Mouse (Mus musculus) heart, embryonic 14.5 days (tissue): Measurements from ENCODE around the gene Agfg2. TPM values are rescaled to one million over a fixed set of nuclear protein-coding genes. Genes with fewer than 3 reads are reported as not detected.
A peak's percentile ranks its signal among the peaks of the same experiment; 100 is the strongest.

ENCODE experiments used
- ATAC-seq: fragments of 200-750 bp; cut with Nextera tagmentation; 2 replicates; pipeline ENCODE4 v1.8.0; 2017; ENCODE audit warnings: low read depth, moderate TSS enrichment; ENCODE audit not compliant: insufficient number of reproducible peaks, insufficient read depth, low FRiP score
- H3K27ac ChIP-seq, 2 experiments: fragments of 200-500 bp in 1 of 2; fragments of 300-500 bp in 1 of 2; sonication (generic) in 1 of 2; replicated peaks in 1 of 2; 2 replicates each; pipeline ENCODE4 v1.5.1; 2012 to 2014; ENCODE audit warnings: low read depth in 2 of 2, low read length in 2 of 2, control low read depth in 1 of 2, mild to moderate bottlenecking in 1 of 2, mixed read lengths in 1 of 2; ENCODE audit not compliant: control insufficient read depth in 1 of 2, insufficient read depth in 1 of 2
- H3K27me3 ChIP-seq: fragments of 300-500 bp; sonication (generic); 2 replicates; pipeline ENCODE4 v1.6.1; 2014; ENCODE audit warnings: mild to moderate bottlenecking, low read length, control low read depth; ENCODE audit not compliant: control insufficient read depth, insufficient read depth
- H3K36me3 ChIP-seq: fragments of 300-500 bp; sonication (generic); 2 replicates; pipeline ENCODE4 v1.6.1; 2014; ENCODE audit warnings: mild to moderate bottlenecking, control low read depth, low read length, mixed read lengths; ENCODE audit not compliant: control insufficient read depth, insufficient read depth
- H3K4me1 ChIP-seq, 2 experiments: fragments of 200-500 bp in 1 of 2; fragments of 300-500 bp in 1 of 2; sonication (generic) in 1 of 2; 2 replicates each; pipeline ENCODE4 v1.6.1; 2012 to 2014; ENCODE audit warnings: low read length in 2 of 2, control low read depth in 1 of 2, mixed read lengths in 1 of 2; ENCODE audit not compliant: control insufficient read depth in 2 of 2, insufficient read depth in 2 of 2
- H3K4me2 ChIP-seq: fragments of 300-500 bp; sonication (generic); 2 replicates; pipeline ENCODE4 v1.6.1; 2014; ENCODE audit warnings: mild to moderate bottlenecking, low read length
- H3K4me3 ChIP-seq, 2 experiments: fragments of 200-500 bp in 1 of 2; fragments of 300-500 bp in 1 of 2; sonication (generic) in 1 of 2; 2 replicates each; pipeline ENCODE4 v1.5.1; 2012 to 2014; ENCODE audit warnings: low read length in 2 of 2, mild to moderate bottlenecking in 2 of 2, control low read depth in 1 of 2, low read depth in 1 of 2, moderate library complexity in 1 of 2; ENCODE audit not compliant: control insufficient read depth in 1 of 2, insufficient read depth in 1 of 2
- H3K9ac ChIP-seq: fragments of 300-500 bp; sonication (generic); 2 replicates; pipeline ENCODE4 v1.6.1; 2014; ENCODE audit warnings: mild to moderate bottlenecking, low read length
- H3K9me3 ChIP-seq: fragments of 300-500 bp; sonication (generic); 2 replicates; pipeline ENCODE4 v1.6.1; 2016; ENCODE audit warnings: low read length, control low read depth; ENCODE audit not compliant: control insufficient read depth
- WGBS: fragments of 180-500 bp; shearing (Covaris S2); extraction: QIAGEN DNeasy Blood & Tissue Kit; methylation state at CpG from one replicate; pipeline ENCODE4 v1.1.7; 2014; 5-methylcytosine and 5-hydroxymethylcytosine counted together
- polyA plus RNA-seq: library from polyadenylated mRNA; unstranded; fragments of >200 nt; fragmentation: Nextera tagmentation; extraction: Ambion mirVana; gene quantifications from 2 replicates; pipeline ENCODE4 v1.2.1, GENCODE M21; 2014

Gene Agfg2
- polyA plus RNA-seq, 1 experiment from 2014 or later = 10.7 TPM

DNA sequence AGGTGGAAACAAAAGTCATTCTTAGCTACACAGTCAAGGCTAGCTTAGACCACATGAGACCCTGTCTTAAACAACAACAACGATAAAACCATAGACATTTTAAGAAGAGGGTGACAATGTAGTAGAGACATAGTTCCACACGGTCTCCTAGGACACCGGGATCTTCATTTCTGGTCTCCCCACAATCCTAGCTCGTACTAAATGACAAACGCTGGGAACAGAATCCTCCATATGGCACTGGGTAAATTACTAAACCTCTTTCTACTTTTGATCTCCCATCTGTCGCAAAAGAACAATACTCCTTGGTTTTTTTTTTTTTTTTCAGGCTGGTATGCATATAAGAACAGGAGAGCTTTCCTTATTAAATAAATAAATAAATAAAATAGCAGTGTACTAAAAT is 2.0 kb downstream of the Agfg2 start:
- Histone ChIP-seq H3K9ac (no peak overlapping the region; the same call in 1 of the 2 replicates), H3K4me2 (peak overlapping the region; percentile 95; the same call in 1 of the 2 replicates), H3K27ac (no peak overlapping the region), H3K27me3 (no peaks in the 10 kb centered on the region), H3K4me3 (no peak overlapping the region), H3K9me3 (no peaks in the 10 kb centered on the region), H3K36me3 (0 out of 2 replicates have a peak, but pooled peaks cover 2% of the 10 kb centered on the region), H3K4me1 (peaks cover 4 to 11% of the 10 kb centered on the region in 2 experiments)
- WGBS = 91% methylated on average over 6 of the region's 6 CpGs
- ATAC-seq = no peak

DNA sequence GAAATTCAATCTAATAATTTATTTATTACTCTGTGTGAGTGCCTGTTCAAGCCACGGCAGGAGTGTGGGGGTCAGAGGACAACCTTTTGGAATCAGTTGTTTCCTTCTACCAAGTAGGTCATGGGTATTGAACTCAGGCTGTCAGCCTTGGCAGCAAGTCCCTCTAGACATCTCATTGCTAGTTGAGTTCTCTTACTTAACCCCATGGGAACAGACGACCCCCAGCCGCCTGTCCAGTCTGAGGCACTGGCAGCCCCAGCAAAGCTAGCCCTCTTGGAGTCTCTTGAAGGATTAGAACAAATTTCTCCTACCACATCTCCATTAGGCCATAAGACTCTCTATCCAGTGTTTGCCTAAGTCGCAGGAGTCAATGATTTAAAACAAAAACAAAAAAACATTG is 4.8 kb downstream of the Agfg2 start:
- H3K9me3 ChIP-seq = no peaks in the 10 kb centered on the region
- H3K27me3 ChIP-seq = no peaks in the 10 kb centered on the region
- H3K27ac ChIP-seq = no peak overlapping the region
- H3K4me3 ChIP-seq = no peak overlapping the region
- no peak for ATAC-seq
- H3K36me3 ChIP-seq = 0 out of 2 replicates have a peak, but pooled peaks cover 9% of the 10 kb centered on the region
- no peak overlapping the region for H3K4me2 ChIP-seq
- no peak overlapping the region for H3K9ac ChIP-seq
- WGBS = 88% methylated on average over 4 of the region's 4 CpGs
- peaks cover 4 to 11% of the 10 kb centered on the region in 2 experiments for H3K4me1 ChIP-seq

DNA sequence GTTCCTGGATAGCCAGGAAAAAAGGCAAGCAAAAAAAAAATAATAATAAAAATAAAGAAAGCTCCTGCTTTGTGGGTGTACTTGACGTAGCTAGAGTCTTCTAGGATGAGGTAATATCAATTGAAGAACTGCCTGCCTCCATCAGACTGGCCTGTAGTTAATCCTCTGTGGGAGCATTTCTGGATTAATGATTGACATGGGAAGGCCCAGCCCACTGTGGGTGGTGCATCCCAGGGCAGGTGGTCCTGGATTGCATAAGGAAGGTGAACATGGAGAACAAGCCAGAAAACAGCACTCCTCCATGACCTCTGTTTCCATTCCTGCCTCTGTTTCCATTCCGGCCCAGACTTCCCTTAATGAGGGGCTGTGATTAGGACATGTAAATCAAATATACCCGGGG is 5.8 kb downstream of the Agfg2 start:
- ATAC-seq = no peak
- 0 out of 2 replicates have a peak, but pooled peaks cover 9% of the 10 kb centered on the region for H3K36me3 ChIP-seq
- no peaks in the 10 kb centered on the region for H3K9me3 ChIP-seq
- 79% methylated on average over 3 of the region's 3 CpGs for WGBS
- no peak overlapping the region for H3K4me2 ChIP-seq
- H3K27ac ChIP-seq = no peak overlapping the region
- no peaks in the 10 kb centered on the region for H3K27me3 ChIP-seq
- no peak overlapping the region for H3K4me3 ChIP-seq
- H3K9ac ChIP-seq = no peak overlapping the region
- peaks cover 4 to 10% of the 10 kb centered on the region in 2 experiments for H3K4me1 ChIP-seq

DNA sequence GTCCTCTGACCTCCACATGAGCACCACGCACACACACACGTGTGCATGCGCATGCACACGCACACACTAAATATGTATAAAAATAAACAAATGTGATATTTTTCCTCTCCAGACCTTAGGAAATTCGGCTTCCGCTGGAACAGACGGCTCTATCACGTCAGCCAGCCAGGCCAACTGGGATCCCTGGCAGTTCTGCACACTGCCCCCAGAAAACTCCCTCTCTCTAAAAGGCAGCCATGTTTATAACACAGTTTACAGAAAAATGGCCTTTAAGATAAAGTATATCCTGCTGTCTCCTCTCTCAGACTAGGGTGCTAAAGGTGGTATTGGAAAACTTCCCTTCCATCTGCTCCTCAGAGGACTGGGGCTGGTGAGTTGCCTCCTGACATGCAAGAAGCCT is 6.7 kb downstream of the Agfg2 start:
- WGBS = 92% methylated on average over 8 of the region's 8 CpGs
- Histone ChIP-seq H3K4me3 (no peak overlapping the region), H3K36me3 (0 out of 2 replicates have a peak, but pooled peaks cover 9% of the 10 kb centered on the region), H3K9me3 (no peaks in the 10 kb centered on the region), H3K27me3 (no peaks in the 10 kb centered on the region), H3K9ac (no peak overlapping the region), H3K27ac (no peak overlapping the region), H3K4me1 (peaks cover under 1 to 4% of the 10 kb centered on the region in 2 experiments; a peak in 3 of 4 replicates), H3K4me2 (no peak overlapping the region)
- no peak for ATAC-seq

DNA sequence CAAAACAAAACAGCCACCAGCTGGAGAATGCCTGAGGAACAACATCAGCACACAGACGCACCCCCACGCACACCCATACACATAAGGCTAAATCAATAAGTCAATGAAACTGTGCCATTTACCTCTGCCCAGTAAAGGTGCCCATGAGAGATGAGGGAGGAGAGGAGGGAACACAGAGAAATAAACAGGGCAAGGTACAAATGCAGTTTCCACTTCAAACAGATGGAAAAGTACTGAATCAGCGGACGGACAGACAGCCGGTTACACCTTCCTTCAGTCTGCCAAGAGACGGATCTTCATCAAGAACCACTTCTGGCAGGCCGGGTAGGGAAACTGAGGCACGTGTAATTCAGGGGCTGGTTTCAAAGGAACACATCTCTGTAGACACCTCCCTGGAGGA is 9.7 kb downstream of the Agfg2 start:
- 93% methylated on average over 8 of the region's 8 CpGs for WGBS
- ATAC-seq = no peak
- Histone ChIP-seq H3K27me3 (no peaks in the 10 kb centered on the region), H3K4me2 (no peak overlapping the region), H3K9me3 (no peaks in the 10 kb centered on the region), H3K27ac (no peak overlapping the region), H3K4me1 (peaks cover 20 to 24% of the 10 kb centered on the region in 2 experiments), H3K36me3 (0 out of 2 replicates have a peak, but pooled peaks cover 9% of the 10 kb centered on the region), H3K4me3 (no peak overlapping the region), H3K9ac (no peak overlapping the region)

DNA sequence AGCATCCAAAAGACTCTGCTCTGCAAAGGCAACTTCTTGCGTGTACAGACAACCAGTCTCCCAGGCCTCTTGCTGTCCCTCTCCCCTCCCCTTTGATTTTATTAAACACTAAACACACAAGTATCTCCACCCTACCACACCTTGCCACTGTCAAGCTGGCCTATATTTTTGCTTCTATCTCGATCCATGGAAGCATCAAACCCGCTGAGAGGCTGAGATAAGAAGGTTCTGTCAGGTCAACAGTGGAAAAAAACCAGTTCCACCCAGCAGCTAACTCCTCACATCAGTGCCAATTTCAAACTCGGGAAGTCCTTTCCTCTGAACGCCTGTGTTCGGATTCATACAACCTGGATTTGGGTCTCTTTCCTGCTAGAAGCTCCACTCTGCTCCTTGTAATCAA is 11.5 kb downstream of the Agfg2 start:
- Histone ChIP-seq H3K9ac (no peak overlapping the region), H3K4me2 (no peak overlapping the region), H3K27ac (peak overlapping the region in 1 of 2 experiments; percentile 0; a peak in 1 of 4 replicates), H3K9me3 (no peaks in the 10 kb centered on the region), H3K4me3 (no peak overlapping the region), H3K4me1 (peaks cover 22 to 24% of the 10 kb centered on the region in 2 experiments), H3K36me3 (0 out of 2 replicates have a peak, but pooled peaks cover 7% of the 10 kb centered on the region), H3K27me3 (no peaks in the 10 kb centered on the region)
- WGBS = 67% methylated on average over 6 of the region's 6 CpGs
- ATAC-seq = no peak

DNA sequence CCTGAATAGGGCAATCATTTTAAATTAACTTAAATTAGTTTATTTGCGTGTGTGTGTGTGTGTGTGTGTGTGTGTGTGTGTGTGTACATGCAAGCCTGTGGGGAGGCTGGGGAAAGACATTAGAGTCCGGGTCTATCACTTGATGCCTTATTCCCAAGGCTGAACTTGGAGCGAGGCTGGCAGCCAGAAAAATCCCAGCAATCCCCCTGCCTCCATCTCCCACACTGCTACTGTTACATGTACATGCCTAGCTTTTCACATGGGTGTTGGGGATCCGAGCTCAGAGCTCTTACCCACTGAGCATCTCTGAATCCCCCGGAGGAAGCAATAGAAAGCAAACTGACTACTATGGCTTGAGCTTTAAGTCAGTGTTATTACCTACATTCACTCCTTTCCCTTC is 12.2 kb downstream of the Agfg2 start:
- Histone ChIP-seq H3K4me2 (no peak overlapping the region; the same call in 1 of the 2 replicates), H3K4me3 (no peak overlapping the region)
- ATAC-seq = no peak

More for the DNA sequence above, 12.2 kb downstream of the Agfg2 start:
- Histone ChIP-seq H3K4me1 (peaks cover 22 to 24% of the 10 kb centered on the region in 2 experiments), H3K9me3 (no peaks in the 10 kb centered on the region), H3K36me3 (0 out of 2 replicates have a peak, but pooled peaks cover 7% of the 10 kb centered on the region), H3K27me3 (no peaks in the 10 kb centered on the region), H3K9ac (no peak overlapping the region), H3K27ac (peak overlapping the region; percentile 88 to 90)
- WGBS = 71% methylated on average over 5 of the region's 5 CpGs
